Mouse (Mus musculus) hindbrain, embryonic 15.5 days (tissue): ENCODE measurements around the gene Cldnd2. TPM values are rescaled to one million over a fixed set of nuclear protein-coding genes. Genes with fewer than 3 reads are reported as not detected.

Experiments used
- ATAC-seq: fragments of 200-750 bp; cut with Nextera tagmentation; 2 replicates; pipeline ENCODE4 v1.8.0; 2017; ENCODE audit warnings: low read depth, moderate number of reproducible peaks, moderate TSS enrichment; ENCODE audit not compliant: low FRiP score
- H3K27ac ChIP-seq: fragments of 300-500 bp; sonication (generic); replicated peaks from 2 replicates; pipeline ENCODE4 v1.5.1; 2015; ENCODE audit warnings: mild to moderate bottlenecking, inconsistent platforms
- H3K27me3 ChIP-seq: fragments of 300-500 bp; sonication (generic); 2 replicates; pipeline ENCODE4 v1.6.1; 2015; ENCODE audit warnings: control low read depth, inconsistent platforms
- H3K36me3 ChIP-seq: fragments of 300-500 bp; sonication (generic); 2 replicates; pipeline ENCODE4 v1.6.1; 2015; ENCODE audit warnings: control low read depth, inconsistent platforms
- H3K4me1 ChIP-seq: fragments of 300-500 bp; sonication (generic); replicated peaks from 2 replicates; pipeline ENCODE4 v1.6.1; 2015; ENCODE audit warnings: control low read depth, inconsistent platforms
- H3K4me2 ChIP-seq: fragments of 300-500 bp; sonication (generic); 2 replicates; pipeline ENCODE4 v1.6.1; 2015; ENCODE audit warnings: moderate library complexity, mild to moderate bottlenecking, inconsistent platforms
- H3K4me3 ChIP-seq: fragments of 300-500 bp; sonication (generic); 2 replicates; pipeline ENCODE4 v1.5.1; 2015; ENCODE audit warnings: mild to moderate bottlenecking, inconsistent platforms
- H3K9ac ChIP-seq: fragments of 300-500 bp; sonication (generic); 2 replicates; pipeline ENCODE4 v1.6.1; 2015; ENCODE audit warnings: inconsistent platforms
- H3K9me3 ChIP-seq: fragments of 300-500 bp; sonication (generic); 2 replicates; pipeline ENCODE4 v1.6.1; 2016; ENCODE audit warnings: control low read depth, inconsistent platforms
- WGBS: fragments of 180-500 bp; shearing (Covaris S2); methylation state at CpG from one replicate; pipeline ENCODE4 v1.1.7; 2015; 5-methylcytosine and 5-hydroxymethylcytosine counted together
- polyA plus RNA-seq: library from polyadenylated mRNA; unstranded; fragments of >200 nt; fragmentation: Nextera tagmentation; extraction: Ambion mirVana; gene quantifications from 2 replicates; pipeline ENCODE4 v1.2.1, GENCODE M21; 2015

Cldnd2 gene
- polyA plus RNA-seq, 1 experiment from 2014 or later = not detected

GRCm38 (mm10) chr7:43429500-43429899 lies 11.1 kb upstream of the Cldnd2 start:
- no peak overlapping the region for H3K9ac ChIP-seq
- no peaks in the 10 kb centered on the region for H3K36me3 ChIP-seq
- H3K4me1 ChIP-seq = no peaks in the 10 kb centered on the region
- no peak for ATAC-seq
- no peak overlapping the region for H3K4me3 ChIP-seq
- 68% methylated on average over 4 of the region's 4 CpGs for WGBS
- no peak overlapping the region for H3K4me2 ChIP-seq
- H3K9me3 ChIP-seq = no peaks in the 10 kb centered on the region
- H3K27me3 ChIP-seq = no peaks in the 10 kb centered on the region
- no peak overlapping the region for H3K27ac ChIP-seq

GRCm38 (mm10) chr7:43432891-43433290 lies 7.7 kb upstream of the Cldnd2 start:
- Histone ChIP-seq H3K36me3 (no peaks in the 10 kb centered on the region), H3K27ac (no peak overlapping the region), H3K9me3 (no peaks in the 10 kb centered on the region), H3K4me3 (no peak overlapping the region), H3K4me2 (no peak overlapping the region), H3K27me3 (no peaks in the 10 kb centered on the region), H3K9ac (no peak overlapping the region), H3K4me1 (no peaks in the 10 kb centered on the region)
- 77% methylated on average over 4 of the region's 4 CpGs for WGBS
- ATAC-seq = no peak

- no peaks in the 10 kb centered on the region for H3K9me3 ChIP-seq
- no peak overlapping the region for H3K4me3 ChIP-seq
- ATAC-seq = no peak
- H3K27ac ChIP-seq = no peak overlapping the region
- H3K4me2 ChIP-seq = no peak overlapping the region
- 79% methylated on average over 5 of the region's 5 CpGs for WGBS
- no peaks in the 10 kb centered on the region for H3K4me1 ChIP-seq
- H3K9ac ChIP-seq = no peak overlapping the region
- H3K36me3 ChIP-seq = no peaks in the 10 kb centered on the region
- H3K27me3 ChIP-seq = no peaks in the 10 kb centered on the region
Observed at GRCm38 (mm10) chr7:43434676-43435075, 5.9 kb upstream of the Cldnd2 start.

GRCm38 (mm10) chr7:43436341-43437255 lies 4.0 kb upstream of the Cldnd2 start, which contains the start of gene Nkg7:
Gene Nkg7 (plus strand): TSS chr7:43437073.
- WGBS = 86% methylated on average over 10 of the region's 10 CpGs
- Histone ChIP-seq H3K9ac (no peak within 1 kb of the TSS), H3K36me3 (no peaks in the 10 kb centered on the region), H3K4me1 (no peaks in the 10 kb centered on the region), H3K27ac (no peak within 1 kb of the TSS), H3K4me3 (no peak within 1 kb of the TSS), H3K9me3 (no peaks in the 10 kb centered on the region), H3K4me2 (no peak within 1 kb of the TSS), H3K27me3 (no peaks in the 10 kb centered on the region)
- ATAC-seq = no peak

- 87% methylated on average over 4 of the region's 4 CpGs for WGBS
- no peaks in the 10 kb centered on the region for H3K36me3 ChIP-seq
- no peak overlapping the region for H3K27ac ChIP-seq
- H3K4me2 ChIP-seq = no peak overlapping the region
- H3K9ac ChIP-seq = no peak overlapping the region
- H3K4me3 ChIP-seq = no peak overlapping the region
- H3K27me3 ChIP-seq = no peaks in the 10 kb centered on the region
- ATAC-seq = no peak
- no peaks in the 10 kb centered on the region for H3K9me3 ChIP-seq
- H3K4me1 ChIP-seq = peaks cover 10% of the 10 kb centered on the region
Observed at GRCm38 (mm10) chr7:43438611-43439010, 2.0 kb upstream of the Cldnd2 start.

GRCm38 (mm10) chr7:43441071-43441470 lies 489 bp downstream of the Cldnd2 start:
- no peak overlapping the region for H3K27ac ChIP-seq
- H3K9me3 ChIP-seq = no peaks in the 10 kb centered on the region
- H3K4me2 ChIP-seq = no peak overlapping the region
- no peak overlapping the region for H3K9ac ChIP-seq
- H3K4me1 ChIP-seq = peaks cover 21% of the 10 kb centered on the region
- ATAC-seq = no peak
- WGBS = 82% methylated on average over 3 of the region's 3 CpGs
- no peaks in the 10 kb centered on the region for H3K36me3 ChIP-seq
- no peaks in the 10 kb centered on the region for H3K27me3 ChIP-seq
- no peak overlapping the region for H3K4me3 ChIP-seq

GRCm38 (mm10) chr7:43442684-43443083 lies 2.1 kb downstream of the Cldnd2 start:
- H3K9me3 ChIP-seq = no peaks in the 10 kb centered on the region
- peak overlapping the region; percentile 82 for H3K27ac ChIP-seq
- peak overlapping the region; percentile 81 for H3K4me2 ChIP-seq
- peaks cover 21% of the 10 kb centered on the region for H3K4me1 ChIP-seq
- ATAC-seq = no peak
- peak overlapping the region; percentile 52 for H3K9ac ChIP-seq
- no peaks in the 10 kb centered on the region for H3K27me3 ChIP-seq
- H3K4me3 ChIP-seq = peak overlapping the region; percentile 64
- 7% methylated on average over 9 of the region's 9 CpGs for WGBS
- no peaks in the 10 kb centered on the region for H3K36me3 ChIP-seq

- peak; percentile 81 for ATAC-seq
- H3K27me3 ChIP-seq = no peaks in the 10 kb centered on the region
- H3K4me3 ChIP-seq = peak overlapping the region; percentile 64
- H3K4me1 ChIP-seq = peaks cover 21% of the 10 kb centered on the region
- H3K27ac ChIP-seq = peak overlapping the region; percentile 82
- peak overlapping the region; percentile 52 for H3K9ac ChIP-seq
- peak overlapping the region; percentile 81 for H3K4me2 ChIP-seq
- no peaks in the 10 kb centered on the region for H3K36me3 ChIP-seq
- no peaks in the 10 kb centered on the region for H3K9me3 ChIP-seq
- under 1% methylated on average over 36 of the region's 36 CpGs for WGBS
Observed at GRCm38 (mm10) chr7:43443126-43443916, 2.7 kb downstream of the Cldnd2 start.

- Histone ChIP-seq H3K9me3 (no peaks in the 10 kb centered on the region), H3K9ac (peak within 1 kb of the TSS; percentile 59), H3K36me3 (no peaks in the 10 kb centered on the region), H3K4me2 (peak within 1 kb of the TSS; percentile 81), H3K4me1 (peaks cover 21% of the 10 kb centered on the region), H3K4me3 (peak within 1 kb of the TSS; percentile 64), H3K27me3 (no peaks in the 10 kb centered on the region), H3K27ac (peak within 1 kb of the TSS; percentile 82)
- WGBS = 0% methylated on average over 27 of the region's 27 CpGs
- peak; percentile 97 for ATAC-seq
Observed at GRCm38 (mm10) chr7:43443917-43444293, 3.3 kb downstream of the Cldnd2 start, which contains the start of the genes Etfb and Gm45233. Gene Etfb (plus strand): TSS chr7:43444083. Gene Gm45233 (plus strand): TSS chr7:43444128.

- WGBS = 88% methylated on average over 4 of the region's 4 CpGs
- no peaks in the 10 kb centered on the region for H3K27me3 ChIP-seq
Observed at GRCm38 (mm10) chr7:43447801-43448200, 7.2 kb downstream of the Cldnd2 start.

GRCm38 (mm10) chr7:43448246-43448645 lies 7.7 kb downstream of the Cldnd2 start:
- H3K27ac ChIP-seq = no peak overlapping the region
- no peak overlapping the region for H3K9ac ChIP-seq
- no peak overlapping the region for H3K4me3 ChIP-seq
- H3K36me3 ChIP-seq = peaks cover 6% of the 10 kb centered on the region; the same call in 1 of the 2 replicates
- H3K4me2 ChIP-seq = no peak overlapping the region
- H3K9me3 ChIP-seq = no peaks in the 10 kb centered on the region
- ATAC-seq = no peak
- WGBS = 87% methylated on average over 2 of the region's 3 CpGs
- peaks cover 10% of the 10 kb centered on the region for H3K4me1 ChIP-seq
- no peaks in the 10 kb centered on the region for H3K27me3 ChIP-seq

More at GRCm38 (mm10) chr7:43447801-43448200, 7.2 kb downstream of the Cldnd2 start:
- H3K36me3 ChIP-seq = 0 out of 2 replicates have a peak, but pooled peaks cover 2% of the 10 kb centered on the region
- H3K9me3 ChIP-seq = no peaks in the 10 kb centered on the region
- peaks cover 13% of the 10 kb centered on the region for H3K4me1 ChIP-seq
- H3K9ac ChIP-seq = no peak overlapping the region
- H3K4me3 ChIP-seq = no peak overlapping the region
- no peak overlapping the region for H3K27ac ChIP-seq
- no peak for ATAC-seq
- no peak overlapping the region for H3K4me2 ChIP-seq

- Histone ChIP-seq H3K4me3 (no peak overlapping the region), H3K4me1 (peaks cover 3% of the 10 kb centered on the region), H3K27ac (no peak overlapping the region), H3K4me2 (no peak overlapping the region), H3K36me3 (peaks cover 14% of the 10 kb centered on the region; the same call in 1 of the 2 replicates), H3K9me3 (no peaks in the 10 kb centered on the region), H3K9ac (no peak overlapping the region), H3K27me3 (no peaks in the 10 kb centered on the region)
- no peak for ATAC-seq
- WGBS = 99% methylated on average over 2 of the region's 2 CpGs
Observed at GRCm38 (mm10) chr7:43449811-43450210, 9.2 kb downstream of the Cldnd2 start.
